Mouse (Mus musculus) small intestine, adult 2 months (tissue): ENCODE measurements around the gene Tbxas1.

Experiments
- CTCF ChIP-seq: fragments of 200-500 bp; IDR thresholded peaks from 2 replicates; pipeline ENCODE4 v1.5.1; 2012; ENCODE audit warnings: low read depth, mild to moderate bottlenecking, control low read depth, inconsistent platforms, low read length, moderate library complexity, mixed read lengths; ENCODE audit not compliant: insufficient replicate concordance, insufficient read length; ENCODE audit errors: extremely low read depth
- POLR2A ChIP-seq: fragments of 200-500 bp; IDR thresholded peaks from 2 replicates; pipeline ENCODE4 v1.6.1; 2012; ENCODE audit warnings: low read depth, mild to moderate bottlenecking, control low read depth, inconsistent platforms, low read length, moderate library complexity

DNA sequence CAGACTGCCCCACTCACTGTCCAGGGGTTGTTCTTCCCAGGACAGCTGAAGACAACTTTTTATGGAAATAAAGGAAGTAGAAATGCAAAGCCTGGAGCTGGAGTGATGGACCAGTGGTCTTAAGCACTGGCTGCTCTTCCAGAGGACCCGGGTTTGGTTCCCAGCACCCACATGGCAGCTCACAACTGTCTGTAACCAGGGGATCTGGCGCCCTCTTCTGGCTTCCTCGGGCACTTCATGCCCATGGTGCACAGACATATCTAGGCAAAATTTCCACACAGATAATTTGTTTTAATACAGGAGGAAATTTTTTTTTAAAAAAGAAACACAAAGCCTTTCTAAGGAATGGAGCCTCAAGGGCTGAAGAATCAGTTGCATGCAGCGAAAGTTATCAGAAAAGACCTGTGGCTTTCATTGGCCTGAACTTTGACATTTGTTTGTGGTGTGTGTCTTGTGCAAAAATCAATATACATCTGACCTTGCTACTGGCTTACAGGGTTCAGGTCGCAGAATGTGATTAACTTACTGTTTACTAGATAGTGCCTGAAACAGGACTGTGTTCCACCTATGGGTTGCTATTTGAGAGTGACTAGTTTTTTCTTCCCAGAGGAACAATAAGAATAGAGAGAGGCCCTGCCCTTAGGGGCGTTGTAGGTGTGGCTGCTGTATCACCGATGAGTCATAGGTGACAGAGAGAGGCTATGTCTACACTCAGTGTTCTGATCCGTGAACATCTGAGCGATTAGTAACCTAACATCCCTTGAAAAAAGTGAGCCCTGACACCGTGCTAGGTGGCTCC lies 138.0 kb downstream of the Tbxas1 start:
- peak; percentile 51; the same call in 1 of the 2 replicates for TF ChIP-seq CTCF
- TF ChIP-seq POLR2A, result no peak
